Mouse (Mus musculus): ENCODE measurements around the gene Lrp11. TPM values are rescaled to one million over a fixed set of nuclear protein-coding genes. Genes with fewer than 3 reads are reported as not detected.
A peak's percentile ranks its signal among the peaks of the same experiment; 100 is the strongest.

Lrp11 gene
- 0.26 and 0.28 TPM in 2 replicates for polyA plus RNA-seq (2015; fragmentation: Nextera tagmentation; extraction: Ambion mirVana)

- Histone ChIP-seq H3K9me3 (ENCODE audit: low read length) (no peaks in the 10 kb centered on the region), H3K4me3 (ENCODE audit: low read depth, low read length) (peak within 1 kb of the TSS; percentile 67), H3K4me1 (ENCODE audit: insufficient read depth) (peaks cover 8% of the 10 kb centered on the region), H3K9ac (replicated peaks) (peak within 1 kb of the TSS; percentile 48), H3K27ac (ENCODE audit: low read depth) (peak within 1 kb of the TSS; percentile 30; the same call in 1 of the 2 replicates), H3K36me3 (replicated peaks; ENCODE audit: insufficient read depth, low read length) (no peaks in the 10 kb centered on the region), H3K27me3 (ENCODE audit: insufficient read depth, low read length) (peaks cover 22% of the 10 kb centered on the region), H3K4me2 (ENCODE audit: low read depth, low read length) (peak within 1 kb of the TSS; percentile 99)
- WGBS (ENCODE audit: insufficient replicate concordance) = under 1% methylated on average over 60 of the region's 76 CpGs
- DNase-seq = peak; percentile 94
- ATAC-seq = peak; percentile 96
- TF ChIP-seq CTCF (IDR thresholded peaks at IDR 0.05; ENCODE audit: low read depth) (no peak), EP300 (IDR thresholded peaks at IDR 0.05; ENCODE audit: low read depth) (no peak)
These were observed at the start of gene Lrp11 for GRCm38 (mm10) chr10:7589592-7590233. Gene Lrp11, plus strand, starts transcription at chr10:7589800.

GRCm38 (mm10) chr10:7578002-7578401 lies 11.6 kb upstream of the Lrp11 start:
- Histone ChIP-seq H3K9me3 (ENCODE audit: low read length) (no peaks in the 10 kb centered on the region), H3K36me3 (replicated peaks; ENCODE audit: insufficient read depth, low read length) (no peaks in the 10 kb centered on the region), H3K4me2 (ENCODE audit: low read depth, low read length) (no peak overlapping the region), H3K4me3 (ENCODE audit: low read depth, low read length) (no peak overlapping the region), H3K4me1 (ENCODE audit: insufficient read depth) (no peaks in the 10 kb centered on the region), H3K27me3 (ENCODE audit: insufficient read depth, low read length) (no peaks in the 10 kb centered on the region), H3K27ac (ENCODE audit: low read depth) (no peak overlapping the region), H3K9ac (replicated peaks) (no peak overlapping the region)
- DNase-seq (no peak), ATAC-seq (no peak)
- TF ChIP-seq CTCF (IDR thresholded peaks at IDR 0.05; ENCODE audit: low read depth) (peak; percentile 67), EP300 (IDR thresholded peaks at IDR 0.05; ENCODE audit: low read depth) (no peak)

- no peak overlapping the region for H3K4me3 ChIP-seq (ENCODE audit: low read depth, low read length)
- no peak overlapping the region for H3K4me2 ChIP-seq (ENCODE audit: low read depth, low read length)
- H3K9me3 ChIP-seq (ENCODE audit: low read length) = no peaks in the 10 kb centered on the region
- H3K36me3 ChIP-seq (replicated peaks; ENCODE audit: insufficient read depth, low read length) = no peaks in the 10 kb centered on the region
- DNase-seq (no peak), ATAC-seq (no peak)
- no peak overlapping the region for H3K9ac ChIP-seq (replicated peaks)
- H3K27ac ChIP-seq (ENCODE audit: low read depth) = no peak overlapping the region
- H3K27me3 ChIP-seq (ENCODE audit: insufficient read depth, low read length) = no peaks in the 10 kb centered on the region
- TF ChIP-seq EP300 (IDR thresholded peaks at IDR 0.05; ENCODE audit: low read depth) (no peak), CTCF (IDR thresholded peaks at IDR 0.05; ENCODE audit: low read depth) (no peak)
- 88% methylated on average over 2 of the region's 2 CpGs for WGBS (ENCODE audit: insufficient replicate concordance)
- no peaks in the 10 kb centered on the region for H3K4me1 ChIP-seq (ENCODE audit: insufficient read depth)
These were observed 8.2 kb upstream of the Lrp11 start for GRCm38 (mm10) chr10:7581401-7581800.

- ATAC-seq = 0 out of 2 replicates have a peak, but pooled peaks have one; percentile 21
- Histone ChIP-seq H3K27me3 (ENCODE audit: insufficient read depth, low read length) (no peaks in the 10 kb centered on the region), H3K9ac (replicated peaks) (no peak overlapping the region), H3K36me3 (replicated peaks; ENCODE audit: insufficient read depth, low read length) (no peaks in the 10 kb centered on the region), H3K27ac (ENCODE audit: low read depth) (no peak overlapping the region), H3K4me3 (ENCODE audit: low read depth, low read length) (no peak overlapping the region), H3K4me1 (ENCODE audit: insufficient read depth) (no peaks in the 10 kb centered on the region), H3K4me2 (ENCODE audit: low read depth, low read length) (no peak overlapping the region), H3K9me3 (ENCODE audit: low read length) (no peaks in the 10 kb centered on the region)
- 21% methylated on average over 11 of the region's 11 CpGs for WGBS (ENCODE audit: insufficient replicate concordance)
- TF ChIP-seq EP300 (IDR thresholded peaks at IDR 0.05; ENCODE audit: low read depth) (no peak), CTCF (IDR thresholded peaks at IDR 0.05; ENCODE audit: low read depth) (no peak)
- DNase-seq = no peak
These were observed 7.3 kb upstream of the Lrp11 start for GRCm38 (mm10) chr10:7582157-7582890.

GRCm38 (mm10) chr10:7582891-7583557 lies 6.6 kb upstream of the Lrp11 start:
- DNase-seq (no peak), ATAC-seq (no peak)
- no peak overlapping the region for H3K4me3 ChIP-seq (ENCODE audit: low read depth, low read length)
- H3K9me3 ChIP-seq (ENCODE audit: low read length) = no peaks in the 10 kb centered on the region
- H3K9ac ChIP-seq (replicated peaks) = no peak overlapping the region
- H3K27me3 ChIP-seq (ENCODE audit: insufficient read depth, low read length) = no peaks in the 10 kb centered on the region
- H3K27ac ChIP-seq (ENCODE audit: low read depth) = no peak overlapping the region
- H3K4me2 ChIP-seq (ENCODE audit: low read depth, low read length) = no peak overlapping the region
- no peaks in the 10 kb centered on the region for H3K4me1 ChIP-seq (ENCODE audit: insufficient read depth)
- H3K36me3 ChIP-seq (replicated peaks; ENCODE audit: insufficient read depth, low read length) = no peaks in the 10 kb centered on the region
- 45% methylated on average over 7 of the region's 7 CpGs for whole genome bisulfite sequencing (ENCODE audit: insufficient replicate concordance)
- TF ChIP-seq CTCF (IDR thresholded peaks at IDR 0.05; ENCODE audit: low read depth) (no peak), EP300 (IDR thresholded peaks at IDR 0.05; ENCODE audit: low read depth) (no peak)

GRCm38 (mm10) chr10:7586771-7587170 lies 2.8 kb upstream of the Lrp11 start:
- 29% methylated on average over 2 of the region's 2 CpGs for WGBS (ENCODE audit: insufficient replicate concordance)
- TF ChIP-seq CTCF (IDR thresholded peaks at IDR 0.05; ENCODE audit: low read depth) = no peak
- TF ChIP-seq EP300 (IDR thresholded peaks at IDR 0.05; ENCODE audit: low read depth) = no peak
- no peak overlapping the region for H3K9ac ChIP-seq (replicated peaks)
- ATAC-seq (no peak), DNase-seq (peak; percentile 61)
- no peak overlapping the region for H3K4me2 ChIP-seq (ENCODE audit: low read depth, low read length)
- peaks cover 17% of the 10 kb centered on the region for H3K27me3 ChIP-seq (ENCODE audit: insufficient read depth, low read length)
- H3K27ac ChIP-seq (ENCODE audit: low read depth) = no peak overlapping the region
- H3K36me3 ChIP-seq (replicated peaks; ENCODE audit: insufficient read depth, low read length) = no peaks in the 10 kb centered on the region
- no peak overlapping the region for H3K4me3 ChIP-seq (ENCODE audit: low read depth, low read length)
- no peaks in the 10 kb centered on the region for H3K9me3 ChIP-seq (ENCODE audit: low read length)
- H3K4me1 ChIP-seq (ENCODE audit: insufficient read depth) = peaks cover 8% of the 10 kb centered on the region

All from liver, postnatal 0 days (tissue).